Mouse (Mus musculus): ENCODE data around the gene Nup43.

The Nup43 gene

DNA sequence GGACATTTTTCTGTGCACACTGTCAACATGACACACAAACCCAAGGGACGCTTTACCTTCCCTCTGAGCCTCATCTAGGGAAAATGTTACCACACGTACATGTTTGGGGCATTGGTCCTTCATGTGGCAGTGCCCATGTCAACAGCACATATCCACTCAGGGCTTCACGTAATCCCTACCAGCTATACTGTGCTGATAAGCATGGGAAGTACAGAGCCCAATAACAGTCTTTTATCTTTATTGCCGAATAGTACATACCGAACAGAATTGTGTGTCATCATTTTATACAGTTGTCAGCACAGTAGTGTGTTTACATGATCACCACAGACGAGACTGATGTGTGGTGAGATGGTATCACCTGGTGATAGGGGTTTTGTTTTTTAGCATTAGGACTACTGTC is 19.6 kb downstream of the Nup43 start:
- DNase-seq (ENCODE audit: low spot score) = no peak

DNA sequence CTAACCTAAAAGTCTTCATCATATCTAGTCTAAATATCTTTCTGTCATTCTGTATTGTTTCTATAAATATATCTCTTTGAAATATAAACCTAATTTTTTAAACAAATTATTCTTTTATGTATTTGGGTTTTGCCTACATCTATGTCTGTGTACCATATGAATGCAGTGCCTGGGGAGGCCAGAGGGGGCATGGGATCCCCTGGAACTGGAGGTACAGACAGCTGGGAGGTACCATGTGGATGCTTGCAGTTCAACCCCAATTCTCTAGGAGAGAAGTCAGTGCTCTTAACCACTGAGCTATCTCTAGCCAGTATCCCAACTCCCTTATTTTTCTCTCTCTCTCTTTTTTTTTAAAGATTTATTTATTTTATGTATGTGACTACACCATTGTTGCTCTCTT is 28.0 kb downstream of the Nup43 start:
- no peak for DNase-seq (ENCODE audit: low spot score)

DNA sequence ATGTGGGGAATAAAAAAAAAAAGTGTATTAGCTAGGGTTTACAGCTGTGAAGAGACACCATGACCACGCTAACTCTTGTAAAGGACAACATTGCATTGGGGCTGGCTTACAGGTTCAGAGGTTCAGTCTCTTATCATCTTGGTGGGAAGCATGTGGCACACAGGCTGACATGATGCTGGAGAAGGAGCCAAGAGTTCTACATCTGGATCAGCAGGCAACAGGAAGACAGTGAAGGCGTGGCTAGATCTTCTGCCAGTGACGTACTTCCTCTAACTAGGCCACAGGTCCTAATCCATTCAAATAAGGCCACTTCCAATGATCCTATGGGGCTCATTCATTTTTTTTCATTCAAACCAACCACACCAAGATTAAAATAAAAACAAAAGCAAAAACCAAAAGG is 32.8 kb downstream of the Nup43 start:
- no peak for DNase-seq (ENCODE audit: low spot score)

DNA sequence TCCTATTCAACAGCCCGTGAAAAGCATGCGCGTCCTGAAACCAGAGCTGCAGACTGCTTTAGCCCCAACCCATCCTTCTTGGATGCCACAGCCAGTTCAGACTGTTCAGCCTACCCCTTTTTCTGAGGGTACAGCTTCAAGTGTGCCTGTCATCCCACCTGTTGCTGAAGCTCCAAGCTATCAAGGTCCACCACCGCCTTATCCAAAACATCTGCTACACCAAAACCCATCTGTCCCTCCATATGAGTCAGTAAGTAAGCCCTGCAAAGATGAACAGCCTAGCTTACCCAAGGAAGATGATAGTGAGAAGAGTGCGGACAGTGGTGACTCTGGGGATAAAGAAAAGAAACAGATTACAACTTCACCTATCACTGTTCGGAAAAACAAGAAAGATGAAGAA is 35.3 kb downstream of the Nup43 start:
- no peak for DNase-seq (ENCODE audit: low spot score)

DNA sequence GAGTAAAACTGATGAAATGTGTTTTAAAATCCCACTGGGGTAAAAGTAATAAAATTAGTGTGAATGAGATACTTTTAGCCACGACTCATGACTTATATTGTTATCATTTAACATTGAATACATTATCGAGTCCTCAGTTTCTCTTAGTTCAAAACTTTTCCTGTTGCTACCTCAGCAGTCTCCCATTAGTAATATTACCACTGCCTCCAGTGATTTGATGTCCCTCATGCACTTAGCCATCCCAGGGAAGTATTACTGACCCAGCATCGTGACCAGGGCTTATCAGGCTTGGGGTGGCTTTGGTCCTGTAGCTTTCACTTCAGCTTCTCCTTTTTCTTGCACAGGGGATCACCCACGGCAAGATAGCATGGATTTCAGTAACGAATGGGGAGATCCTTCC is 42.8 kb downstream of the Nup43 start:
- DNase-seq (ENCODE audit: low spot score) = no peak

DNA sequence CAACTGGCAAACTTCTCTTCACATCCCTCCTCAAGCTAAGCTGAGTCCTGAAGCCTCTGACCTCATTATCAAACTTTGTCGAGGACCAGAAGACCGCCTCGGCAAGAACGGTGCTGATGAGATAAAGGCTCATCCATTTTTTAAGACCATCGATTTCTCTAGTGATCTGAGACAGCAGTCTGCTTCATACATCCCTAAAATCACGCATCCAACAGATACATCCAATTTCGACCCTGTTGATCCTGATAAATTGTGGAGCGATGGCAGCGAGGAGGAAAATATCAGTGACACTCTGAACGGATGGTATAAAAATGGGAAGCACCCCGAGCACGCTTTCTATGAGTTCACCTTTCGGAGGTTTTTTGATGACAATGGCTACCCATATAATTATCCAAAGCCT is 45.2 kb downstream of the Nup43 start:
- no peak for DNase-seq (ENCODE audit: low spot score)

DNA sequence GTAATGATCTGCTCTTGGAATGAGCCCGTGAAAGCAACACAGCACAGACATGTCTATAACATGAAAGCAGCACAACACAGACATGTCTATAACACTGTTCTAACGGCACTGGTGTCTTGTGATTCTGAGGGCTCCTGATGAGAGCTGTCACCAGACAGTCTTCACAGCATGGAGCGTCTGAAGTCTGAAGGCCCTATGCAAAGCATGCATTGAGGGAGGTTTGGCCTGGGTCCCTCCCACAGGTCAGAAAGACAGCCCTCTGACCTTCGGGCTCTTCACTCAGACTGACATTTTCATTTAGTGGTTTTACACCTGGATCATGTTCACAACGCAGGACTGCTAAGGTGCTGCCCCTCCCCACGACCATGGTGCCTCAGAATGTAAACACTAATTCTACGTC is 47.8 kb downstream of the Nup43 start:
- no peak for DNase-seq (ENCODE audit: low spot score)

DNA sequence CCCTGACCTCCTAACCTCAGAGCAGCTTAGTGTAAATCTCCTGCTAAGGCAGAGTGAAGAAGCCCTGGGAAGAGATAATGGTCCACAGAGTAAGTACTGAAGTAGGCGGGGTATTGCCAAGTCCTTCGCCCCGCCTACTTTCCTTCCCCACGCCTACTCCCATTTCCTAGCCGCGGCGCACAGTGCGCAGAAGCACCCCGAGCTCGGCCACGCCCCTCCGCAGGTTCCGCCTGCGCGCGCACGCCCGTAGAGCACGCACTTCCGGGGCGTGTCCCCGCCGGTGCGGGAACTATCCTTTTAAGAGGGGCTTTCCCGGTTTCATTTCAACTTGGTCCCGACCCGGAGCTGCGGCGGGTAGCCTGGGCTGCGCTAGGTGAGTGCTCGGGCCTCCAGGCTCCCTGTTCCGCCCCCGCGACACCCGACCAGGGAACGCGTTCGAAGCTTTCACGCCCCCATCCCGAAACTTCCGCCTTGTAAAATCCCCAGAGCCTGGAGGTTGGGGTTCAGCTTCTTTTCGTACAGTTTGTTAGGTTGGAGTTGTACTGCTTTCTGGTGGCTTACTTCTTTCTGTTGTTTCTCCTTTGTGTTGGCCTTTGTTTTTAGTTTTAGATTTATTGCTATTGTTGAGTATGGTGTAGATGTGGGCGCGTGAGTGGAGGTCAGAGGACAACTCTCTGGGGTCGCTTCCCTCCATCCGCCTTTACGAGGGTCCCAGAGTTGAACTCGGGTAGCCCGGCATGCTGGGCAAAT is 58.6 kb downstream of the Nup43 start, which contains the start of gene Katna1:
TSS of gene Katna1 (plus strand) at position 250 of the 750 bp plus-strand sequence.
- peak; percentile 95 for DNase-seq (ENCODE audit: low spot score)

DNA sequence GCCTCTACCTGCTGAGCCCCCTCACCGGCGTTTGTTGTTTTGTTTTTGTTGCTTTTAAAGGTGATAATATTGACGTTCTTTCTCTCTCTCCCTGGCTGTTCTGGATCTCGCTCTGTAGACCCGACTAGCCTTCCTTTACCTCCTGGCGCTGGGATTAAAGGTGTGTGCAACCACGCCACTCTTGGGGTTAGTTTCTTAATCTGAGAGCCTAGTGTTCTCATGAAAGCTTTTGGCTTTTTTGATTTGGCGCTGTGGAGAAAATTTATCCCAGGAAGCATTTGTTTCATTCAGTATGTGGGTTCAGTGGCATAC is 59.2 kb downstream of the Nup43 start:
- DNase-seq (ENCODE audit: low spot score) = no peak

DNA sequence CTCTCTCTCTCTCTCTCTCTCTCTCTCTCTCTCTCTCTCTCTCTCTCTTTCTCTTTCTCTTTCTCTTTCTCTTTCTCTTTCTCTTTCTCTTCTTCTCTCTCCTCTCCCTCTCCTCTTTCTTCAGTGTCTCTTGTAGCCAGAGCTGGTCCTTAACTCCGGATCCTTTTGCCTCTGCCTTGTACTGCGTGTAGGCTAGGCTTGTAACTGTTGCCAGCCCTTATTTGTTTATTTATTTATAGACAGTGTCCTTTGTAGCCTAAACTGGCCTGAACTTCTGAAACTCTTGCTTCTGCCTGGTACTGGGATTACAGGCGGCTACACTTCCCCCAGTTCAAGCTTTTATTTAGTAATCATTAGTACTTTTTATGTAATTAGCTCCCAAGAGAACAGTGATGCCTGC is 59.7 kb downstream of the Nup43 start:
- no peak for DNase-seq (ENCODE audit: low spot score)
